Mouse (Mus musculus): ENCODE data around the gene Wdfy2. TPM values are rescaled to one million over a fixed set of nuclear protein-coding genes. Genes with fewer than 3 reads are reported as not detected.

The Wdfy2 gene
- polyA plus RNA-seq (2017; shearing (Covaris generic)) = 6.5 TPM

DNA sequence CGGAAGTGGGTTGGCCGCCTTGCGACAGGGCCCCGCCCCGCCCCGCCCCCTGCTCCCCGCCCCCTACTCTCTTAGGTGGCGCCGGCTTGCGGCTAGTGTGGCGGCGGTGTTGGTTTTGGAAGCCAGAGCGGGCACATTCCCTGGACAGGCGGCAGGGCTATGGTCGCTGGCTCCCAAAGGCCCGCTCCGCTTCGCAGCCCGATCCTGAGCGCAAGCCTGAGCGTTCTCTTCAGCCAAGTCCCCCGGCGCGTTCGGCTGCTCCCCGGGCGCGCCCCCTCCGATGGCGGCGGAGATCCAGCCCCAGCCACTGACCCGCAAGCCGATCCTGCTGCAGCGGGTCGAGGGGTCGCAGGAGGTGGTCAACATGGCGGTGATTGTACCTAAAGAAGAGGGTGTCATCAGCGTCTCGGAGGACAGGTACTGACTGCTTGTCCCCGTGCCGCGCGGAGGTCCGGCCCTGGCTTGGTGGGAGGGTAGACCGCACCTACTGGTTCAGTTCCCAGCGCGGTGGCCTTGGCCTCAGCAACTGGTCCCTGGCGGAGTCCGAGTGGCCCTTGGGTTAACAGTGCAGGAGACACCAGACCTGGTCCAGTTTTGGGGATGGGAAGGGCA, at the start of gene Wdfy2:
Wdfy2 (plus strand) TSS at position 38 of the 612 bp plus-strand sequence.

DNA sequence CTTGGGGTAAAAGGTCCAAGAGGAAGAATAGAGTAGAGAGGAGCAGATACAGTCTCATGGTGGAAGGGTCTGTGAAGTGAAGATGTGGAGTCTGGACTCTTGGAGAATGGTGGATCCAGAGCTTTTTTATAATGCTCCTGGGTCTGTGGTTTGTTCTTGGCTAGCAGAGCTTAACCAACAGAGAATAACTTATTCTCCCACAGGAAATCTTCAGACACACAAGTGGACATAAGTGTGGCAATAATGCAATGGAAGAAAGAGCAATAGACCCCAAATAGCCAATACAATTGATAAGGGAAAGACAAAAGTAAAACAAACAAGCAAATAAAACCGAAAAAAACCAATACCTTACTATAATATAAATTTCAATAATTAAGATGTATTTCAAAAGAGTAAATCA, 146.9 kb downstream of the Wdfy2 start, which contains the start of gene Defb48:
Defb48 (minus strand) TSS at position 101 of the 400 bp plus-strand sequence.

DNA sequence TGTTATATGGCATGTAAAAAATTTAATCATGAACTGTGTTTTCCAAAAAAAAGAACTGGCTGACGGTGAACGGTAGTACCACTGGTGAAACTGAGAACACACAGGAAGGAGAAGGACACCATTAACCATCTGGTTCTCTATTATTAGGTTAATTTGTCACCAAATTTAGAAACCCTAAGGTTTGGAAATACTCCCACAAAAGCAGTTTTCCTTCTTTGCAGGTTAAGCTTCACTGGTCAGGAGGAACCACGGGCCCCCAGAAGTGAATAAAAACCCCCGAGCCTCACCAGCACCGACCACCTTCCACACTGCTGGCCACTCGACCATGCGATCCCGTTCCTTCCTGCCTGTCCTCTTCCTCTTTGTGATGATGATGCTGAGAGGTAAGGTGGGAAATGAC, 160.3 kb downstream of the Wdfy2 start, which contains the start of gene Defb47:
Defb47 (plus strand) TSS at position 301 of the 400 bp plus-strand sequence.

Other genes starting within 250 kb of the Wdfy2 start
- not detected for gene Serpine3, start 174.0 kb upstream of the Wdfy2 start, polyA plus RNA-seq (2017; shearing (Covaris generic))
- gene Ints6, start 76.5 kb upstream of the Wdfy2 start, polyA plus RNA-seq (2017; shearing (Covaris generic)) = 73.4 TPM
- not detected for gene Defb48, start 146.8 kb downstream of the Wdfy2 start, polyA plus RNA-seq (2017; shearing (Covaris generic))
- not detected for gene Defb47, start 160.4 kb downstream of the Wdfy2 start, polyA plus RNA-seq (2017; shearing (Covaris generic))
- gene Defb43, start 174.1 kb downstream of the Wdfy2 start, polyA plus RNA-seq (2017; shearing (Covaris generic)) = not detected
- gene Defb42, start 209.3 kb downstream of the Wdfy2 start, polyA plus RNA-seq (2017; shearing (Covaris generic)) = not detected
- not detected for gene Defb30, start 212.3 kb downstream of the Wdfy2 start, polyA plus RNA-seq (2017; shearing (Covaris generic))